Comparison of ENCODE assay signal across 16 mouse cellular contexts in the genomic region with DNA sequence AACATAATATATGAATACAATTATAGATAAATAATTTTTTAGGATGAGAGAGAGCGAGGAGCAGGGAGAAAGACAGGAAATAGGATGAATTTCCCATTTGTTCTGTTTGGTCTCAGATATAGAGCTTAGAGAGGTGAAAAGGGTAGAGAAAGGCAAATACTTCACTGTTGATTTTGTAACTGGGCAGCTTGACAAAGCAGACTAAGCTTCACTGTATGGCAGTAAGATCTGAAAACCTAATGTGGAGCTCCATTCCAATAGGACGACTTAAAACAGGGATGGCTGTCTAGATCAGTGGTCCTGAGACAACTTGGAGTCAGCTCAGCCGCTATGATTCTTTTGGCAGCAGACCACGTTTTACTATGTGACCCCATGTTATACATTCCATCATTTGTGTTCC.
"Had no signal": no experiment of that assay in that cellular context is flagged by ENCODE, and none has a peak within 500 bp of the region (broad histone marks: within the 10 kb centered on the region; RNA-seq: fewer than 3 reads in every experiment).

No protein-coding gene starts in this region.

- H3K4me2 ChIP-seq: limb, embryonic 12.5 days; lung, embryonic 14.5 days; midbrain, embryonic 11.5 days; midbrain, embryonic 15.5 days had no signal

- H3K4me3 ChIP-seq: limb, embryonic 12.5 days; midbrain, embryonic 15.5 days had no signal

- H3K9ac ChIP-seq: limb, embryonic 12.5 days; liver, embryonic 14.5 days; lung, embryonic 14.5 days; midbrain, embryonic 15.5 days had no signal

- H3K4me1 ChIP-seq: midbrain, embryonic 15.5 days had no signal

- DNase-seq: kidney, adult 11 months; kidney, adult 9 months; kidney, postnatal 36 days; layer of hippocampus, adult 9-11 months; layer of hippocampus, postnatal 36 days; lung, embryonic 14.5 days; lung, postnatal 10 days; lung, postnatal 4 days; right cerebral cortex, adult 18-20 months; right cerebral cortex, postnatal 25 days; thymus, postnatal 36 days had no signal

- H3K36me3 ChIP-seq: limb, embryonic 12.5 days; midbrain, embryonic 15.5 days had no signal

- H3K9me3 ChIP-seq: limb, embryonic 12.5 days; midbrain, embryonic 15.5 days had no signal

- H3K27ac ChIP-seq: kidney, postnatal 0 days; limb, embryonic 12.5 days; liver, embryonic 14.5 days; midbrain, embryonic 15.5 days had no signal

- ATAC-seq: midbrain, embryonic 15.5 days had no signal
